Mouse (Mus musculus) spleen, adult 2 months (tissue): Measurements from ENCODE around the gene Xpo4. TPM values are rescaled to one million over a fixed set of nuclear protein-coding genes. Genes with fewer than 3 reads are reported as not detected.

Experiments
- DNase-seq, 2 experiments: peaks; one replicate each; pipeline versions ENCODE4 v3.0.0 to v3.0.0-alpha.2; 2012 to 2021; ENCODE audit warnings: low spot score in 2 of 2, low read depth in 1 of 2
- H3K27ac ChIP-seq: fragments of 200-500 bp; 2 replicates; pipeline ENCODE4 v1.5.1; 2012; ENCODE audit warnings: low read length, inconsistent platforms; ENCODE audit not compliant: insufficient read depth
- H3K27me3 ChIP-seq: fragments of 200-500 bp; 2 replicates; pipeline ENCODE4 v1.6.1; 2012; ENCODE audit warnings: mild to moderate bottlenecking, moderate library complexity, low read length, inconsistent platforms; ENCODE audit not compliant: control insufficient read depth, insufficient read depth
- H3K36me3 ChIP-seq: fragments of 200-500 bp; 2 replicates; pipeline ENCODE4 v1.6.1; 2012; ENCODE audit warnings: mild to moderate bottlenecking, low read length, inconsistent platforms; ENCODE audit not compliant: control insufficient read depth, insufficient read depth
- H3K4me1 ChIP-seq: fragments of 200-500 bp; 2 replicates; pipeline ENCODE4 v1.6.1; 2011; ENCODE audit warnings: inconsistent platforms; ENCODE audit not compliant: control insufficient read depth, insufficient read depth, insufficient read length
- H3K4me3 ChIP-seq: fragments of 200-500 bp; 2 replicates; pipeline ENCODE4 v1.5.1; 2011; ENCODE audit warnings: mild to moderate bottlenecking, inconsistent platforms; ENCODE audit not compliant: insufficient read depth, insufficient read length; ENCODE audit errors: extremely low read depth
- CTCF ChIP-seq: fragments of 200-500 bp; IDR thresholded peaks from 2 replicates; pipeline ENCODE4 v1.5.1; 2011; ENCODE audit warnings: mild to moderate bottlenecking, inconsistent platforms; ENCODE audit not compliant: insufficient read depth, insufficient read length, insufficient replicate concordance; ENCODE audit errors: extremely low read depth
- POLR2A ChIP-seq: fragments of 200-500 bp; IDR thresholded peaks from 2 replicates; pipeline ENCODE4 v1.6.1; 2011; ENCODE audit warnings: low read depth, low read length, inconsistent platforms
- WGBS: fragments of 180-500 bp; shearing (Covaris S2); methylation state at CpG from one replicate; pipeline ENCODE4 v1.1.7; 2018; 5-methylcytosine and 5-hydroxymethylcytosine counted together
- polyA plus RNA-seq: library from polyadenylated mRNA; depleted of rRNA; stranded (reverse); fragments of >200 nt; gene quantifications from 2 replicates; pipeline ENCODE4 v1.2.3, GENCODE M21; 2012

The Xpo4 gene
- polyA plus RNA-seq, 1 experiment: 2.4 TPM

DNA sequence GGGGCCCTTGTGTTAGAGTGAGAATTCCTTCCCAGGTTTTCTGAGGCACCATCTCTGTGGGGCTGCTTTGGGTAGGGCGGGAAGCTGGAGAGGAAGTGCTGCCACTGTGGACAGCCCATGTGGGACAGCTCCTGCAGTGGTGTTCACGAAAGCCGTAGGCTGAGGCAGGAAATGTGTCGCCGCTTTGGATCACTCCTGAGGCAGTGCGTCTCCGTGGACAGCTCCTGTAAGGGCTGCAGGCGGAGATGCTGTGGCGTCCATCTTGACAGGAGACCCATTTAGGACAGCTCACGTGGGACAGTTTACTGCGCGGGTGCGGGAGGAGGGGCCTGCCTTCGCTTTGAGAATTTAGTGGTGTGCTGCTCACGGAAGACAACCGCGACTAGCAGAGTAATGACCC, 119.7 kb downstream of the Xpo4 start:
- DNase-seq: no peak
- no peak overlapping the region for H3K4me3 ChIP-seq
- TF ChIP-seq POLR2A (no peak), CTCF (no peak)
- 89% methylated on average over 17 of the region's 17 CpGs for WGBS
- H3K4me1 ChIP-seq: no peaks in the 10 kb centered on the region
- H3K27me3 ChIP-seq: no peaks in the 10 kb centered on the region
- no peak overlapping the region for H3K27ac ChIP-seq
- H3K36me3 ChIP-seq: peaks cover 4% of the 10 kb centered on the region

DNA sequence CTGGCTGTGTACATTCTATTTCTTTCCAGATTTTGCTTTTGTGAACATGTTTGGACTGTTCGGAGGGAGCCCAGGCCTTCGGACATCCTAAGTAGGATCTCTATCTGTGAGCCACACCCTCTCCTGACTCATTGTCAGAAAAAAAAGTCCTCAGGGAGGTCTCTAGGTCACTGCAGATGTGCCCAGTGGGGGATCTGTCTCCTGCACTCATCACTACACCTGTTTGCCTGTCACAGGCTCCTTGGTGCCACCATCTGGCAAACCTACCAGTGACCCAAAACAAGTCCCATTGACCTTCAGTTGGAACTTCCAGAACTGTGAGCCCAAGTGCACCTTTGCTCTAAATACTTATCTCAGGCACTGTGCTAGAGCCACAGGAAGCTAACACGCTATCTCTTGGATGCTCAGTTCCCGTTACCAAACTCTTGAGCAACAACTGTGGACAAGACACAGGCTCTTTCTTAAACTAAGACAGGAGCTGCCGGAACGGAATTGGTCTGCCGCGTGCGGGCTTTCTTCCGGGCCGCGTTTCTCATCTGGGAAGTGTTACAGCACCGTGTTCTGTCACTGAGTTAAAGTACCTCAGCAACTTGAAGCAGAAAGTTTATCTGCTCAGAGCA, 121.7 kb downstream of the Xpo4 start:
- Histone ChIP-seq H3K36me3 (no peaks in the 10 kb centered on the region), H3K4me1 (no peaks in the 10 kb centered on the region), H3K4me3 (no peak overlapping the region), H3K27me3 (no peaks in the 10 kb centered on the region), H3K27ac (no peak overlapping the region)
- WGBS: 88% methylated on average over 13 of the region's 13 CpGs
- TF ChIP-seq CTCF (no peak), POLR2A (no peak)
- DNase-seq: no peak

DNA sequence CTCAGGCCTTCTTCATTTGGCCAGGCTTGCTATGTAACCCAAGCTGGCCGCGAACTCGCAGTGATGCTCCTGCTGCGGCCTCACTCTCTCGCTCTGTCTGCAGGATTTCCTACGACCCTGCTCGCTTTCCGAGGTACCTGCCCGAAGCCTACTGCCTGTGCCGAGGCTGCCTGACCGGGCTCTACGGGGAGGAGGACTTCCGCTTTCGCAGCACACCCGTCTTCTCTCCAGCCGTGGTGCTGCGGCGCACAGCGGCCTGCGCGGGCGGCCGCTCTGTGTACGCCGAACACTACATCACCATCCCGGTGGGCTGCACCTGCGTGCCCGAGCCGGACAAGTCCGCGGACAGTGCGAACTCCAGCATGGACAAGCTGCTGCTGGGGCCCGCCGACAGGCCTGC, 123.0 kb downstream of the Xpo4 start:
- Histone ChIP-seq H3K27me3 (no peaks in the 10 kb centered on the region), H3K27ac (no peak overlapping the region), H3K4me3 (no peak overlapping the region; the same call in 1 of the 2 replicates), H3K4me1 (no peaks in the 10 kb centered on the region; the same call in 1 of the 2 replicates), H3K36me3 (no peaks in the 10 kb centered on the region)
- WGBS: 85% methylated on average over 34 of the region's 34 CpGs
- no peak for TF ChIP-seq CTCF
- TF ChIP-seq POLR2A: no peak
- DNase-seq: peak in 1 of 2 experiments; percentile 8

DNA sequence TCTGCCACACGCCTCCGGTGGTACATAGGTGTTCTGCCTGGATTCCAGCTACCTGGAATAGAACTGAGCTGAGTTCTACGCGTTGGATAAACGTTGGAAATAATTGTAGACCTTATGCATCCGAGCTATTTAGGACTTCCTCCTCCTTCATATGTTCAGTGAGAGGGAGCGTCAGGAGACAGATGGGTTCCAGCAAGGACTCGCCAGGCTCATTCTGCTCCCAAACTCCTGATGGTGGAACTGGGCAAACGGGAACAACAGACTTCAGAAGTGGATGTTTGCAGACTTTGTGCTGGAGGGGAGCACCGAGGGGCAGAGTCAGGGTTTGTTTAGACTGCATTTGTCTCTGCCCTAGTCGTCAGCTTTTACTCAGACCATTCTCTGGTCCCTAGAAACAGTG, 124.5 kb downstream of the Xpo4 start:
- H3K27me3 ChIP-seq: 0 out of 2 replicates have a peak, but pooled peaks cover 1% of the 10 kb centered on the region
- DNase-seq: no peak
- TF ChIP-seq POLR2A (no peak), CTCF (no peak)
- no peak overlapping the region for H3K4me3 ChIP-seq
- H3K4me1 ChIP-seq: no peaks in the 10 kb centered on the region; the same call in 1 of the 2 replicates
- 88% methylated on average over 11 of the region's 11 CpGs for WGBS
- H3K27ac ChIP-seq: no peak overlapping the region
- H3K36me3 ChIP-seq: no peaks in the 10 kb centered on the region

DNA sequence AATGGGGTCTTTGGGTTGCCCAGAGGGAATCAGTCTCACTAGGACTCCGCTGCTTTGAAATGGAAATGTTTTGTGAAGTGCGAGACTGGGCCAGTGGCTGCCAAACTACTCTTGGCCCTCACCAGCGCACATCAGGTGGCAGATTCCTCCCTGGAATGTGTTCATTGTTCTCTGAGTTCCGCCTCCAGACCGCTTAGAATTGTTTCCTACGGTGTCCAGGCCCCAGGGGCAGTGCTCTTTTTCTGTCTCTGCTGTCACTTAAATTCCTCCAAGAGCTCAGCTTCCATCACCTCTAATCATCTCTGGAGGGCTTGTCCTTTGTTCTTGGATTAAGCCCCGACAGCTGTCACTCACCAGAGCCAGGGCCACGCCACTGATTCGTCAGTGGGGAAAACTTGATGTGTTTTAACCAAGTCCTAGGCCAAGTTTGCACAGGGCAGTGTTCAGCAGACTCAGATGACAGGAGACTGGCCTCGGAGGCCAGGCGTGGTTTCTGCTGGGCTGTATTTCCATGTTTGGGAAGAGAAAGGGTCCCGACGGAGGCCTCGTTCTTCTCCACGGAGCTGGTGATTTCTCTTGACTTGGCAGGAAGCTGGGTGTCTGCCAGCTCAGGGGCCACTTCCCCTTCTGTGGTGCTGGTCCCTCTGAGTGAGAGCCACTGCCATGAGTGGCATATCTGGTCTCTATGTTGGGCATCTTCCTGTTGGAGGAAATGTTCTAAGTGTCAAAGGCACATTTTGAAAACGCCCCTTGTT, 127.8 kb downstream of the Xpo4 start:
- TF ChIP-seq POLR2A (no peak), CTCF (no peak)
- Histone ChIP-seq H3K27ac (no peak overlapping the region), H3K4me1 (no peaks in the 10 kb centered on the region; the same call in 1 of the 2 replicates), H3K4me3 (no peak overlapping the region), H3K36me3 (no peaks in the 10 kb centered on the region), H3K27me3 (0 out of 2 replicates have a peak, but pooled peaks cover 1% of the 10 kb centered on the region)
- WGBS: 34% methylated on average over 16 of the region's 16 CpGs
- peak in 1 of 2 experiments; percentile 17 for DNase-seq

DNA sequence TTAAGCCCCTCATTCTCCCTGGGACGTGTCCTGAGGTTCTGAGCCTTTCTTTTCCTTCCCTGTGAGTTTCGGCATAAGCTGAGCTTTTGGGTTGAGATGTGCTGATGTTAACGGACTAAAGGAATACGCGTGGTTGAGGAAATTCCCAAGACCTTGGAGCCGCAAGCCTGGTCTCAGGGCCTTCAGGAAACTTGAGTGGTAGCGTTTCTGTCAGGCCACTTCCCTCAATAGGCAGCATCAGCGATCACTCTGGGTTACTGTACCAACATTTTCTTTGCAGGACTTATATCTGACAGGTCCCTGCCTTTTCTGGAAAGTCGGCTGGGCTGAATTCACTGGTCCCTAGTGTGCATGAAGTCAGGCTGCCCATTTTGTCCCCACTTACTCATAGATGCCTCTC, 128.4 kb downstream of the Xpo4 start:
- no peak for DNase-seq
- H3K36me3 ChIP-seq: no peaks in the 10 kb centered on the region
- 0 out of 2 replicates have a peak, but pooled peaks cover 1% of the 10 kb centered on the region for H3K27me3 ChIP-seq
- TF ChIP-seq CTCF (no peak), POLR2A (no peak)
- no peak overlapping the region for H3K27ac ChIP-seq
- H3K4me3 ChIP-seq: no peak overlapping the region
- no peaks in the 10 kb centered on the region; the same call in 1 of the 2 replicates for H3K4me1 ChIP-seq
- WGBS: 86% methylated on average over 9 of the region's 9 CpGs

DNA sequence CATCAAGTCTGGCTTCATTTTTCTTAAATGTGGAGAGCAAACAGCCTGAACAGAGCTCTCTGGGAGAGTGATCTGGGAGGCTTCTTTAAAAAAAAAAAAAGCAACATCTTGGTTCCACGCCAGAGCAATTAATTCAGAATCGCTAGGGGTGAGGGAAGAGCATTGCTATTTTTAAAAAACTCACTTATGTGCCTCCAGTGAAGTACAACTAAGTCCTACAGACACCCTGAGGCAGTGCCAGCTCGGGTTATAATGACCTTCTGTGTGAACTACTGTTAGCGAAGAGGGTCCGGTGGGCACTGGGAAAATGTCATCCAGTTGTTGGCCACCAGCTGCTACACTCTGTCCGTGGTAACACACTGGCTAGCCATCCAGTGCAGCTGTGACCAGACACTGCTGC, 129.6 kb downstream of the Xpo4 start:
- H3K27ac ChIP-seq: no peak overlapping the region
- DNase-seq: no peak
- 0 out of 2 replicates have a peak, but pooled peaks cover 1% of the 10 kb centered on the region for H3K27me3 ChIP-seq
- H3K36me3 ChIP-seq: no peaks in the 10 kb centered on the region
- H3K4me3 ChIP-seq: no peak overlapping the region
- H3K4me1 ChIP-seq: no peaks in the 10 kb centered on the region; the same call in 1 of the 2 replicates
- 51% methylated on average over 6 of the region's 6 CpGs for WGBS
- TF ChIP-seq POLR2A: no peak
- TF ChIP-seq CTCF: no peak
